Comparison of ENCODE assay signal across 13 mouse cellular contexts in the genomic region with DNA sequence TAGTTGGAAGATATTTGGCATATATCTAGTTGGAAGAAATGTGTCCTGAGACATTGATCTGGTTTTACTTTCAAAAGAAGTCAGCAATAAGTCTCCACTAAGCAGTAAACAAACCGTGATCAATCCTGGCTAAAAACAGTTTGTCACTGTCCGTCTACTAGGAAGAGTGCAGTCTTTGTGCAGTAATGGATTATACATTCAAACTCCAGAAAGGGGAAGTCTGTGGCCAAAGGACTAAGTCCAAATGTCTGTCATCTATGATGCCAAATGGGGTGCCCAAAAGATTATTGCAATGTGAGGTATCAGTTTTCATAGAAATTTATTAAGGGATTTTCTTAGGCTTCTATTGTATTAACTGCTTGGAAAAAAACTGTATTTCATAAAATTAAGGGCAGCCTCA.
"Had no signal": no experiment of that assay in that cellular context is flagged by ENCODE, and none has a peak within 500 bp of the region (broad histone marks: within the 10 kb centered on the region; RNA-seq: fewer than 3 reads in every experiment).

No protein-coding gene starts in this region.

- H3K4me2 ChIP-seq: intestine, embryonic 15.5 days; limb, embryonic 13.5 days; liver, embryonic 12.5 days; lung, embryonic 14.5 days; midbrain, embryonic 13.5 days; neural tube, embryonic 12.5 days had no signal

- H3K27me3 ChIP-seq: intestine, embryonic 15.5 days; limb, embryonic 13.5 days; liver, embryonic 12.5 days; midbrain, embryonic 13.5 days; neural tube, embryonic 12.5 days had no signal

- H3K4me1 ChIP-seq: intestine, embryonic 15.5 days; limb, embryonic 13.5 days; liver, embryonic 12.5 days; midbrain, embryonic 13.5 days; neural tube, embryonic 12.5 days had no signal

- ATAC-seq: intestine, embryonic 15.5 days; liver, embryonic 12.5 days; midbrain, embryonic 13.5 days had no signal

- DNase-seq: kidney, adult 8-10 months; left cerebral cortex, postnatal 4 days; lung, embryonic 14.5 days; lung, postnatal 10 days; lung, postnatal 4 days; thymus, adult 18-20 months; thymus, postnatal 25 days had no signal

- H3K36me3 ChIP-seq: intestine, embryonic 15.5 days; limb, embryonic 13.5 days; liver, embryonic 12.5 days; midbrain, embryonic 13.5 days; neural tube, embryonic 12.5 days had no signal

- H3K9me3 ChIP-seq: intestine, embryonic 15.5 days; limb, embryonic 13.5 days; liver, embryonic 12.5 days; midbrain, embryonic 13.5 days; neural tube, embryonic 12.5 days had no signal

- H3K9ac ChIP-seq: intestine, embryonic 15.5 days; limb, embryonic 13.5 days; liver, embryonic 12.5 days; lung, embryonic 14.5 days; midbrain, embryonic 13.5 days; neural tube, embryonic 12.5 days had no signal

- H3K27ac ChIP-seq: intestine, embryonic 15.5 days; kidney, postnatal 0 days; limb, embryonic 13.5 days; liver, embryonic 12.5 days; midbrain, embryonic 13.5 days; neural tube, embryonic 12.5 days had no signal

- H3K4me3 ChIP-seq: intestine, embryonic 15.5 days; limb, embryonic 13.5 days; liver, embryonic 12.5 days; midbrain, embryonic 13.5 days; neural tube, embryonic 12.5 days had no signal
